Mouse (Mus musculus): ENCODE data around the gene Iqcj.
"Not testable (repeated sequence)": the region's sequence is repeated elsewhere in the genome, so short reads cannot be mapped to it uniquely, and the experiment has no call there.

Iqcj gene

GRCm38 (mm10) chr3:68077406-68077805 lies 185.4 kb downstream of the Iqcj start:
- DNase-seq (ENCODE audit: low read depth) = no peak

GRCm38 (mm10) chr3:68085024-68085423 lies 193.0 kb downstream of the Iqcj start:
- no peak for DNase-seq (ENCODE audit: low read depth)

- DNase-seq (ENCODE audit: low read depth) = no peak
Measured at GRCm38 (mm10) chr3:68092108-68092507, 200.1 kb downstream of the Iqcj start.

- no peak for DNase-seq (ENCODE audit: low read depth)
Measured at GRCm38 (mm10) chr3:68096724-68097431, 204.9 kb downstream of the Iqcj start.

- not testable (repeated sequence) for DNase-seq (ENCODE audit: low read depth)
Measured at GRCm38 (mm10) chr3:68099561-68099960, 207.5 kb downstream of the Iqcj start.

- no peak for DNase-seq (ENCODE audit: low read depth)
Measured at GRCm38 (mm10) chr3:68101343-68101742, 209.3 kb downstream of the Iqcj start.

GRCm38 (mm10) chr3:68105081-68105685 lies 213.2 kb downstream of the Iqcj start:
- DNase-seq (ENCODE audit: low read depth) = no peak

All from fibroblast of lung, adult 2 months (primary cell).